ENCODE assay signal across 8 mouse cellular contexts in genomic region chr4:70451750-70452149, GRCm38 (mm10). TPM values are rescaled to one million over a fixed set of nuclear protein-coding genes. Genes with fewer than 3 reads are reported as not detected.
DNase-seq lines count a peak whose midpoint lies in the region; ATAC-seq and TF ChIP-seq lines count a peak whose summit lies in the region.

No protein-coding gene starts in this region.

- WGBS in intestine, postnatal 0 days = 0% methylated on average over 2 of the region's 2 CpGs
- WGBS in intestine, embryonic 15.5 days = 0% methylated on average over 2 of the region's 2 CpGs
- 0% methylated on average over 2 of the region's 2 CpGs for WGBS in embryonic facial prominence, embryonic 10.5 days
- WGBS in large intestine, adult 2 months = under 1% methylated on average over 2 of the region's 2 CpGs

- TF ChIP-seq CTCF in intestine, postnatal 0 days (IDR thresholded peaks at IDR 0.05; ENCODE audit: low read depth) = peak; percentile 89
- peak; percentile 75 for TF ChIP-seq CTCF in E14TG2a.4 (conservative IDR thresholded peaks at IDR 0.05; ENCODE audit: low read length)

- no peak overlapping the region for H3K4me3 ChIP-seq in intestine, postnatal 0 days (ENCODE audit: low read depth, low read length)
- H3K4me3 ChIP-seq in intestine, embryonic 15.5 days (replicated peaks) = no peak overlapping the region
- no peak overlapping the region for H3K4me3 ChIP-seq in E14TG2a.4 (replicated peaks; ENCODE audit: low read length)
- no peak overlapping the region for H3K4me3 ChIP-seq in embryonic facial prominence, embryonic 10.5 days

- no peak overlapping the region for H3K4me2 ChIP-seq in intestine, postnatal 0 days (replicated peaks; ENCODE audit: low read depth)
- H3K4me2 ChIP-seq in intestine, embryonic 15.5 days (replicated peaks) = no peak overlapping the region

- H3K27ac ChIP-seq in intestine, postnatal 0 days (ENCODE audit: low read depth, low read length) = no peak overlapping the region
- no peak overlapping the region for H3K27ac ChIP-seq in intestine, embryonic 15.5 days
- H3K27ac ChIP-seq in embryonic facial prominence, embryonic 10.5 days (replicated peaks) = no peak overlapping the region

- no peaks in the 10 kb centered on the region for H3K9me3 ChIP-seq in intestine, postnatal 0 days (ENCODE audit: control insufficient read depth)
- H3K9me3 ChIP-seq in intestine, embryonic 15.5 days = no peaks in the 10 kb centered on the region
- no peaks in the 10 kb centered on the region for H3K9me3 ChIP-seq in E14TG2a.4 (ENCODE audit: low read length)
- no peaks in the 10 kb centered on the region for H3K9me3 ChIP-seq in embryonic facial prominence, embryonic 10.5 days

- peak; percentile 35 to 42 for DNase-seq in adrenal gland, postnatal 36 days
- DNase-seq in embryonic facial prominence, embryonic 10.5 days (ENCODE audit: low spot score) = peak; percentile 45
- peak; percentile 29 for DNase-seq in large intestine, adult 2 months (ENCODE audit: low read depth, low spot score)
- DNase-seq in mesoderm, embryonic 11.5 days (ENCODE audit: low read depth, low spot score) = peak; percentile 69
- DNase-seq in testis, postnatal 10 days (ENCODE audit: low spot score) = peak; percentile 56

- H3K9ac ChIP-seq in intestine, postnatal 0 days (ENCODE audit: low read depth, low read length) = no peak overlapping the region
- no peak overlapping the region for H3K9ac ChIP-seq in intestine, embryonic 15.5 days

- no peaks in the 10 kb centered on the region for H3K4me1 ChIP-seq in intestine, postnatal 0 days (replicated peaks; ENCODE audit: control insufficient read depth, insufficient read depth, low read length)
- H3K4me1 ChIP-seq in intestine, embryonic 15.5 days (replicated peaks) = no peaks in the 10 kb centered on the region
- H3K4me1 ChIP-seq in E14TG2a.4 (replicated peaks; ENCODE audit: low read depth, low read length) = no peaks in the 10 kb centered on the region
- H3K4me1 ChIP-seq in embryonic facial prominence, embryonic 10.5 days = no peaks in the 10 kb centered on the region

- no peak for ATAC-seq in intestine, postnatal 0 days
- ATAC-seq in intestine, embryonic 15.5 days = no peak

- no peaks in the 10 kb centered on the region for H3K36me3 ChIP-seq in intestine, postnatal 0 days (ENCODE audit: control insufficient read depth, insufficient read depth)
- H3K36me3 ChIP-seq in intestine, embryonic 15.5 days = no peaks in the 10 kb centered on the region
- no peaks in the 10 kb centered on the region for H3K36me3 ChIP-seq in E14TG2a.4 (ENCODE audit: insufficient read depth, low read length)
- peaks cover 7% of the 10 kb centered on the region; the same call in 1 of the 2 replicates for H3K36me3 ChIP-seq in embryonic facial prominence, embryonic 10.5 days (replicated peaks)

- no peaks in the 10 kb centered on the region for H3K27me3 ChIP-seq in intestine, postnatal 0 days (replicated peaks; ENCODE audit: control insufficient read depth, insufficient read depth, low read length)
- no peaks in the 10 kb centered on the region for H3K27me3 ChIP-seq in intestine, embryonic 15.5 days (replicated peaks)
- H3K27me3 ChIP-seq in E14TG2a.4 (ENCODE audit: insufficient read depth, low read length) = no peaks in the 10 kb centered on the region
- no peaks in the 10 kb centered on the region for H3K27me3 ChIP-seq in embryonic facial prominence, embryonic 10.5 days (replicated peaks; ENCODE audit: low read depth, poor library complexity, severe bottlenecking)

RNA-seq across cellular contexts. Expression of gene Cdk5rap2, which starts 41.5 kb away (rescaled TPM):
- polyA plus RNA-seq in intestine, postnatal 0 days (2015; fragmentation: Nextera tagmentation; extraction: Ambion mirVana) = 4.7 and 5.4 TPM in 2 replicates
- 10.9 and 13.9 TPM in 2 replicates for polyA plus RNA-seq in intestine, embryonic 15.5 days (2015; fragmentation: Nextera tagmentation; extraction: Ambion mirVana)
- total RNA-seq in adrenal gland, postnatal 36 days (2021) = 10 to 100 TPM; 16.1 to 29.9 TPM
- 31.1 and 34.5 TPM in 2 replicates for polyA plus RNA-seq in embryonic facial prominence, embryonic 10.5 days (2016; fragmentation: Nextera tagmentation; extraction: Ambion mirVana)
- 3.3 and 3.6 TPM in 2 replicates for polyA plus RNA-seq in large intestine, adult 2 months (2012; rRNA removed)
